Mouse (Mus musculus): ENCODE results near the gene Casc3. TPM values are rescaled to one million over a fixed set of nuclear protein-coding genes. Genes with fewer than 3 reads are reported as not detected.

The Casc3 gene
- polyA plus RNA-seq, 1 experiment from 2014 or later: 55.9 TPM

DNA sequence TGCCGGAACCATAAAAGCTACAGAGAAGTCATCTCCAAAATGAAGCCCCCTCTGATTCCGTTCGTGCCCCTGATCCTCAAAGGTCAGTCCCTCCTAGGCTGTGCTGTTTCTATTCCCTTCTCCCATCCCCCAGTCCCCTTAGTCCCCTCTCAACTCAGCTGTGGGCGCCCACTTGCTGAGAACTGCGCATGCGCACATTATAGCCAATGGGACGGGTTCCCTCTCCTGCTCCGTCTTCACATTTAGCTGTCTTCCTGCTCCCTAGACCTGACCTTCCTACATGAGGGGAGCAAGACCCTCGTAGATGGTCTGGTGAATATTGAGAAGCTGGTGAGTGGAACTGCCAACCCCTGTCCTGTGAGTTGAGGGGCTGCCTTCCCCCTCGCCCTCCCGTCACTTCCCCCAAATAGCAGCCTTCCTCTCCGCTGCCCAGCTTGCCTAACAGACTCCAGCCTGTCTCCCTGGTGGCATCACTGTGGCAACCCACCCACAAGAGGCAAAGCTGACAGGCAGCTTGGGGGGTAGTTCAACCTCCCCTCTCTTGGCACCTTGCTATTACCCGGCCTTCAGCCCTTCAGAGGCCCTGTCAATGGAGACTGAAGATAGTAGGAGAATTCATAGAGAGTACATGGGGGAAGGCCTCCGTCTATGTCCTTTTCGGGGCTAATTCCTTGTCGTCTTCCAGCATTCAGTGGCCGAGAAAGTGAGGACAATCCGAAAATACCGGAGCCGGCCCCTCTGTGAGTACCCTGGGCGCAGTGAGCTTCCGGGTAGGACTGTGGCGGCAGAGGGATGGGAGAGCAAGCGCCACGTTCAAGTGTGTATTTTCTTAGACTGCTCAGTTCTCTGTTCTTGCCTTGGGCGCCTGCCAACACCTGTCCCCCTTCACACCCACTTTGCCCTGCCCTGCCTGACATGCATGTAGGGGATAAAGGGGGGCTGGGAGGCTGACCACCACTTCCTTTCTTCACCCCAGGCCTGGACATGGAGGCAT is 45.7 kb downstream of the Casc3 start:
- 59% methylated on average over 26 of the region's 26 CpGs for WGBS
- peak overlapping the region; percentile 77 for H3K27ac ChIP-seq
- peak; percentile 61 for DNase-seq (ENCODE audit: low spot score)

DNA sequence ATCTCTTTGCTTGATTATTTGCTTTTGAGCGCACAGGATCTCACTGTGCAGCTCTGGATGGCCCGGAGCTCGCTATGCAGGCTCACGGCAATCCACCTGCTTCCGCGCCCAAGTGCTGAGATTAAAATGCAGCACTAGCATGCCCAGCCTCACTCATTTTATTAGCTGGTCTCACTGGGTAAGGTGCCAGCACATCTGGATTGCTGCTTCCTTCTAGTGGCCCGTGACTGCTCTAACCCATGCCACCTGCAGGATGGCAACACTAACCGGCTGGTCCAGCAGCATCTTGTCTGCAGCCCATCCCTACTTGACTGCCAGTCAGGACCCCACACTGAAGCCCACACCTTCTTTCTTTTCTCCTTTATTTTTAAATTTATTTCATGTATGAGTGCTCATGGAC is 49.4 kb downstream of the Casc3 start:
- WGBS: 93% methylated on average over 8 of the region's 8 CpGs
- no peaks in the 10 kb centered on the region for H3K36me3 ChIP-seq
- peaks cover 39% of the 10 kb centered on the region for H3K4me1 ChIP-seq (replicated peaks)
- H3K27me3 ChIP-seq (ENCODE audit: insufficient read depth, poor library complexity, severe bottlenecking): peaks cover 31% of the 10 kb centered on the region
- H3K27ac ChIP-seq: no peak overlapping the region
- H3K9me3 ChIP-seq: no peaks in the 10 kb centered on the region
- H3K4me3 ChIP-seq: no peak overlapping the region
- no peak for DNase-seq (ENCODE audit: low spot score)

More for the DNA sequence above, 45.7 kb downstream of the Casc3 start:
- peak overlapping the region; percentile 26 for H3K4me3 ChIP-seq
- H3K27me3 ChIP-seq (ENCODE audit: insufficient read depth, poor library complexity, severe bottlenecking): peaks cover 41% of the 10 kb centered on the region
- no peaks in the 10 kb centered on the region for H3K36me3 ChIP-seq
- peaks cover 45% of the 10 kb centered on the region for H3K4me1 ChIP-seq (replicated peaks)
- no peaks in the 10 kb centered on the region for H3K9me3 ChIP-seq

DNA sequence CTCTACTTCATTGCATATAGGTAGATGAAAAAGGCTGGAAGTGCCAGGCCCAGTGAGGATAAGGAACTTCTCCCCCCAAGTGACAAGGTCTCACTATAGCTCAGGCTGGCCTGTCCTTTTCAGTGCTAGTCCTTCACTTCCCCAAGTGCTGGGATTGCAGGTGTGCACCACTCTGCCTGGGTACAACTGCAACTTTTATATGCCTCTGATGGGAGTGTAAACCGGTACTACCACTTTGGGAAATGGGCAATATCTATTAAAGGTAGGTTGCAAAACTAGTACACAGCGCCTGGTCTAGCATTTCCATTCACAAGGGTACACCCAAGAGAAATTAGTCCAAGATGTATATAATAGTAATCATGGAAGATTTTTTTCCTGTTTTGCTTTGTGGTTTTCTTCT is 50.0 kb downstream of the Casc3 start:
- H3K36me3 ChIP-seq: no peaks in the 10 kb centered on the region
- WGBS: 96% methylated on average over 2 of the region's 2 CpGs

DNA sequence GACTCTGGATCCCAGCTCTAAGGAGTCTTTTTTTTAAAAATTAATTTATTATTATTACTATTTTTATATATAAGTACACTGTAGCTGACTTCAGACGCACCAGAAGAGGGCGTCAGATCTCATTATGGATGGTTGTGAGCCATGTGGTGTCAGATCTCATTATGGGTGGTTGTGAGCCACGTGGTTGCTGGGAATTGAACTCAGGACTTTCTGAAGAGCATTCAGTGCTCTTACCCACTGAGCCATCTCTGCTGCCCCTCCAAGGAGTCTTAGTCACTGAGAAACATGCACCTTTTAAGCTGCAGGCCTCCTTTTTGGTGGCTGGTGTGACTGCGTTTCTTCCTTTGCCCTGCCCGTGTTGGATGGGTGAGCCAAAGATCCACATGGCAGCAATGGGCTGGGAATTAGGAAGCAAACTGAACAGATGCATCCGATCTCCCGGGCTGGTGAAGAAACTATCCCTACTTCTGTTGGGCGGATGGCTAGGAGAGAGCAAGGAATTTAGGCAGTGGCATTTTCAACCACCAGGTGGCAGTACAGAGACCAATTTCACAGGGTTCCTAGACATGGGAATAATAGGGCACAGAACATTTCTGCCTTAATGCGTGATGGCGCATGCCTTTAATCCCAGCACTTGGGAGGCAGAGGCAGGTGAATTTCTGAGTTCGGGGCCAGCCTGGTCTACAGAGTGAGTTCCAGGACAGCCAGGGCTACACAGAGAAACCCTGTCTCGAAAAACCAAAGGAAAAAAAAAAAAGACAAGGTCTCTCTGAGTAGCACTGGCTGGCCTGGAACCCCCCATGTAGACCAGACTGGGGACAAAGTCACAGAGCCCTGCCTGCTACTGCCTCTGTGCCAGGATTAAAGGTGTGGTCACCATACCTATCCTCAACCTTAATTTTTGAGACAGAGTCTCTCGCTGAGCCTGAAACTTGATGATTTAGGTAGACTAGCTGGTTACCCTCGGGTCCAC is 54.3 kb downstream of the Casc3 start:
- peak; percentile 88 for DNase-seq (ENCODE audit: low spot score)
- 35% methylated on average over 14 of the region's 14 CpGs for WGBS
- no peaks in the 10 kb centered on the region for H3K36me3 ChIP-seq
- no peak overlapping the region for H3K4me3 ChIP-seq
- no peaks in the 10 kb centered on the region for H3K9me3 ChIP-seq
- H3K27me3 ChIP-seq (ENCODE audit: insufficient read depth, poor library complexity, severe bottlenecking): no peaks in the 10 kb centered on the region
- 0 out of 2 replicates have a peak overlapping the region, but pooled peaks have one; percentile 25 for H3K27ac ChIP-seq
- peaks cover 15% of the 10 kb centered on the region for H3K4me1 ChIP-seq (replicated peaks)

More for the DNA sequence above, 50.0 kb downstream of the Casc3 start:
- H3K27ac ChIP-seq: no peak overlapping the region
- peaks cover 25% of the 10 kb centered on the region; the same call in 1 of the 2 replicates for H3K27me3 ChIP-seq (ENCODE audit: insufficient read depth, poor library complexity, severe bottlenecking)
- H3K4me3 ChIP-seq: no peak overlapping the region
- DNase-seq (ENCODE audit: low spot score): no peak
- no peaks in the 10 kb centered on the region for H3K9me3 ChIP-seq
- H3K4me1 ChIP-seq (replicated peaks): peaks cover 33% of the 10 kb centered on the region

DNA sequence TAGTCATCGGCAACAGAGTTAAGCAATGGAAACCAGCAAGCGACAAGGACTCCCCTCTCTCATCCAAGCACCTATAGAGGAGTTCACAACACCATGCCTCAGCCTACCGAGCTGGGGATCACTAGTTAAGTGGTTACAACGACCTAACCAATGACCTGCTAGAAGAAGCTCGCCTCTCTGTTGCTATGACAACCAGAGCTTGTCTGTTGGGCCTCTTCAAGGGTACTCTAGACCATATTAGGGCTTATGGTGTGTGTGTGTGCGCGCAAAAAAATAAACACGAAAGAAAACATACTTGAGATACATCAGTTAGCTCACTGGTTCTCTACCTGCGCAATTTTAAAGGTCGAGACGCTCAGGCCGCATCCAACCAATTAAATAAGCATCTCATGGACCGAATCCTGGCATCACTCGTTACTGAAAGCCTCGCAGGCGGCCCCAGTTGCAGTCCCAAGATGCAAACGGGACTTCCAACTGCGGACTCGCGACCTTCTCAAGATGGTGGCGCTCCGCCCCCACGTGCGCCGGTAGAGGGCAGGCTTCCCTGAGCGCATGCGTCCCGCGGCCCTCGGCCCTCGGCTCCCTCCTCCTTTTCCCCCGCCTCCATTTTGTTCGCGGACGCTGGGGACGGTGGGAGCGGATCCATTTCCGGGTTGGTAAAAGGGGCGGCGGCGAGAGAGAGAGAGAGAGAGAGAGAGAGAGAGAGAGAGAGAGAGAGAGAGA is 58.5 kb downstream of the Casc3 start, which contains the start of gene Wipf2:
TSS of gene Wipf2 (plus strand) at position 611 of the 723 bp plus-strand sequence.
- Histone ChIP-seq H3K27ac (peak within 1 kb of the TSS; percentile 95), H3K4me1 (replicated peaks) (peaks cover 32% of the 10 kb centered on the region), H3K36me3 (peaks cover 24% of the 10 kb centered on the region), H3K27me3 (ENCODE audit: insufficient read depth, poor library complexity, severe bottlenecking) (no peaks in the 10 kb centered on the region), H3K4me3 (peak within 1 kb of the TSS; percentile 71), H3K9me3 (no peaks in the 10 kb centered on the region)
- WGBS: 6% methylated on average over 41 of the region's 41 CpGs
- DNase-seq (ENCODE audit: low spot score): peak; percentile 95

DNA sequence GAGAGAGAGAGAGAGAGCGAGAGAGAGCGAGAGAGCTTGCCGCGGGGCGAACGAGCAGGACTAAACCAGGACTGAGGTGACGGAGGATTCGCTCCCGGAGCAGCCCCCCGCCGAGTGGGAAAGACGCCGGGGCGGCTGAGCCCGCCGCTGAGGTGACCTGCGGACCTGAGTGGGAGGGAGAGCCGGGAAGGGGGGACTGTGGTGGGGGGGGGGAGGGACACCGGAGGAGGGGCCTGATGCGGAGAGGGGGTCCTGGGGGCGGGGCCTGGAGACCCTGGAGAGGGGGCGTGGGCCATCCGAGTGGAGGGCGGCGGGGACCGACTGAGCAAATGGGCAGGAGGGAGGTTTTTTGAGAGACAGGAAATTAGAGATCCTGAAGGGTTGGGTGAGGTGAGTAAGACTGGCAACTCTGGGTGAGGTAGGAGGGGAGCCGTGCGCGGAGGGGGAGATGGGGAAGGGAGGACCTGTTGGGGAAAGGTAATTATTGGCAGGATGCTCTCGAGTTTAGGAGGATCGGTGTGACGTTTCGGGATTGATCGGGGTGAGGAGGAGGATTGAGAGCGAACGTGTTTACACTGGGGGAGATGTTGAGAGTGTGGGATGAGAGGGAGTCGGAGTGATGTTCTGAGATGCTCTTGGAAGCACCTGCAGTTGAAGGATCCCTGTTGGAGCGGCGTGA is 59.2 kb downstream of the Casc3 start:
- peak; percentile 82 for DNase-seq (ENCODE audit: low spot score)
- peaks cover 31% of the 10 kb centered on the region for H3K36me3 ChIP-seq
- WGBS: under 1% methylated on average over 39 of the region's 39 CpGs
- H3K4me3 ChIP-seq: peak overlapping the region; percentile 71
- H3K4me1 ChIP-seq (replicated peaks): peaks cover 32% of the 10 kb centered on the region
- no peaks in the 10 kb centered on the region for H3K27me3 ChIP-seq (ENCODE audit: insufficient read depth, poor library complexity, severe bottlenecking)
- H3K9me3 ChIP-seq: no peaks in the 10 kb centered on the region
- H3K27ac ChIP-seq: peak overlapping the region; percentile 95

DNA sequence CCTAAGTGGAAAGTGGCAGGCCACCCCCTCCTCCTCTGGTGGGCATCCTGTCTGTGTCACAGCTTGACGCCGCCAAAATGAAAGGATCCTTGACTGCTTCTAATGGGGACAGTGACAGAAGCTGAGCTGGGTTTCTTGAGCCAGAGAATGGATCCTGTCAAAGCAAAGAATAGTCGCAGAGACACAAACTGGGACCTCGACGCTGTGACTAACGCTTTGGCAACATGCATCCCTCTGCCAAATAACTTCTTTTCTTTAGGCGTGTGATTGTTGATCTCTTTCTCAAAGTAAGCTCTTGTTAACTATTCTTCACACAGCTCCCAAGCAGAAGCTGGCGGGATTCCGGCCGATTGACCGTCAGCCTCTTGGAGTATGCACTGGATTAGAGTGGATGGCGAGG is 62.6 kb downstream of the Casc3 start:
- no peak overlapping the region for H3K4me3 ChIP-seq
- DNase-seq (ENCODE audit: low spot score): peak; percentile 51
- H3K27me3 ChIP-seq (ENCODE audit: insufficient read depth, poor library complexity, severe bottlenecking): no peaks in the 10 kb centered on the region
- no peaks in the 10 kb centered on the region for H3K9me3 ChIP-seq
- 45% methylated on average over 12 of the region's 12 CpGs for WGBS
- H3K4me1 ChIP-seq (replicated peaks): peaks cover 33% of the 10 kb centered on the region
- peak overlapping the region; percentile 46; the same call in 1 of the 2 replicates for H3K27ac ChIP-seq
- H3K36me3 ChIP-seq: peaks cover 64% of the 10 kb centered on the region

DNA sequence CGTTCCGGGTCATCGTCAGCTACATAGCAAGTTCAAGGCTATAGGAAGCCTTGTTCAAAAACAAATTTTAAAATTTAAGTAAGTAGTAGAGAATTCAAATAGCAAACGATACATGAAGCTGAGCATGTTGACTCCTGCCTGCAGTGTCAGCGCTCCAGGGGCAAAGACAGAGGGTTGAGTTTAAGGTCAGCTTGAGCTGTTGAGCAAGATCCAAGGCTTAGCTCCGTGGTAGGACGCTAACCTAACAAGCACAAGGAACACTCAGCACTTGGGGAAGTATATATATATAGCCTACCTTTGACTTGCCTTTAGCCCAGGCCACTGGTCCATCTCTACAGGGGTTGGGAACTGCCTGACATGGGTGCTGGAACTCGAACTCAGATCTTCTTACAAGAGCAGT is 65.2 kb downstream of the Casc3 start:
- no peak overlapping the region for H3K27ac ChIP-seq
- H3K4me1 ChIP-seq (replicated peaks): peaks cover 13% of the 10 kb centered on the region
- no peak overlapping the region for H3K4me3 ChIP-seq
- no peak for DNase-seq (ENCODE audit: low spot score)
- WGBS: 94% methylated on average over 8 of the region's 8 CpGs
- peaks cover 87% of the 10 kb centered on the region for H3K36me3 ChIP-seq
- H3K9me3 ChIP-seq: no peaks in the 10 kb centered on the region
- H3K27me3 ChIP-seq (ENCODE audit: insufficient read depth, poor library complexity, severe bottlenecking): no peaks in the 10 kb centered on the region

DNA sequence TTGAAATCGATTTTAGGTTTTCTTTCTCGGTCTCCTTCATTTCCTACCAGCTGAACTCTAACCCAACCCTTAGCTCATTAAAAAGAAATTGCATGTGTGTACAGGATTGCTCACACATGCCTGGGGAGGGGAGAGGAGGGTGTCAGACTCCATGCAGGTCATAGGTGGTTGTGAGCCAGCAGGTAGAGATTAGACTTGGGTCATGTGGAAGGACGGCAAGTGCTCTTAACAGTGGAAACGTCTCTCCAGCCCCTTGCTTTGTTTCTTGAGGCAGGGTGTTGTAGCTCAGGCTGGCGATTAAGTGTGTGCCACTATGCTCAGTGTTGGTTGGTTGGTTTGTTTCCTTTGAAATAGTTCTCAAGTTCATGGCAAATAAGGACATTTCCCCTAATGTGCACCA is 66.1 kb downstream of the Casc3 start:
- no peak overlapping the region for H3K4me3 ChIP-seq
- no peak overlapping the region for H3K27ac ChIP-seq
- H3K4me1 ChIP-seq (replicated peaks): peaks cover 13% of the 10 kb centered on the region
- WGBS: 79% methylated on average over 5 of the region's 5 CpGs
- no peaks in the 10 kb centered on the region for H3K9me3 ChIP-seq
- H3K27me3 ChIP-seq (ENCODE audit: insufficient read depth, poor library complexity, severe bottlenecking): no peaks in the 10 kb centered on the region
- DNase-seq (ENCODE audit: low spot score): no peak
- peaks cover 96% of the 10 kb centered on the region for H3K36me3 ChIP-seq

DNA sequence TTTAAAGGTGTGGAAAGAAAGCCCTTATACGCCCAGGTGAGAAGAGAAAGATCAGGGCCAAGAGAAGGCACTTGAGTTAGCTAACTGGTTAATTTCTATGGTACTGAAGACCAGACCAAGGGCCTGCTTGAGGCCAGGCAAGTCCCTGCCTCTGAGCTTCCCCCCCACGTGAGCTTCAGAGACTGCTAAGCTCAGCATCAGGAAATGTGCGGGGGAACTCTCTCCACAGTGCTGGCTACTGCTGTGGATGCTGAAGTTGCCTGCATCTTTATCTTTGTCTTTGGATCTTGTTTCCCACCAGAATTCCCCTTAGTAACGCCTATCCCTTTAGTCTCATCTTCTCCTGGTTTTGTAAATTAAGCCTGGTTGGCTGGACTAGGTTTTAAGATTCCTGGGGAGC is 66.7 kb downstream of the Casc3 start:
- H3K36me3 ChIP-seq: peaks cover 91% of the 10 kb centered on the region
- H3K4me3 ChIP-seq: no peak overlapping the region
- no peak for DNase-seq (ENCODE audit: low spot score)
- H3K9me3 ChIP-seq: no peaks in the 10 kb centered on the region
- 73% methylated on average over 4 of the region's 4 CpGs for WGBS
- H3K4me1 ChIP-seq (replicated peaks): peaks cover 13% of the 10 kb centered on the region
- no peaks in the 10 kb centered on the region for H3K27me3 ChIP-seq (ENCODE audit: insufficient read depth, poor library complexity, severe bottlenecking)
- H3K27ac ChIP-seq: no peak overlapping the region

DNA sequence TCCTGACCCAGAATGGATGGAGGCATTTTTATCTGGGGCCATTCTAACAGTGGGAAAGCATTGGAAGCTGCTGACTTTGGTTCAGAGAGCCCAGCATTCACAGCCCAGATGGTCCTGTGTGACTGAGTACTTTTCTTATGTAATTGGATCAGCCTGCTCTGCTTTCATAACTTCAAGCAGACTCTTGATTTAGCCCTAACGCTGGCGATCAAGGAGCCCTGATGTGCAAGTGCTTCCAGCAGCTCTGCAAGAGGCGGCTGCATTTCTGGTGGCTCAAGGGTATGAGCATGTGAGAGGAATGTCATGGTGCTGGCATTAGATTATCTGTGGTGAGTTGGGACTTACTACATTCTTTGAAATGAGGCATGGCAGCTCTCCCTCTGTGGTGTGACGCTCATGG is 67.3 kb downstream of the Casc3 start:
- no peaks in the 10 kb centered on the region for H3K9me3 ChIP-seq
- H3K27ac ChIP-seq: no peak overlapping the region
- peaks cover 85% of the 10 kb centered on the region for H3K36me3 ChIP-seq
- H3K27me3 ChIP-seq (ENCODE audit: insufficient read depth, poor library complexity, severe bottlenecking): no peaks in the 10 kb centered on the region
- peaks cover 13% of the 10 kb centered on the region for H3K4me1 ChIP-seq (replicated peaks)
- DNase-seq (ENCODE audit: low spot score): no peak
- H3K4me3 ChIP-seq: no peak overlapping the region
- 77% methylated on average over 4 of the region's 4 CpGs for WGBS

Data from hindbrain, embryonic 10.5 days (tissue).